Mouse (Mus musculus) granulocyte monocyte progenitor cell, adult 5-6 weeks (primary cell): ENCODE measurements around the gene Mest. TPM values are rescaled to one million over a fixed set of nuclear protein-coding genes. Genes with fewer than 3 reads are reported as not detected.

Experiments
- ATAC-seq: replicated peaks from 2 replicates; pipeline ENCODE4 v1.8.0; 2016; ENCODE audit warnings: mild to moderate bottlenecking, moderate TSS enrichment, inconsistent platforms; ENCODE audit not compliant: poor library complexity, severe bottlenecking
- total RNA-seq, 2 experiments: library from RNA; stranded (forward) in 1 of 2; stranded (reverse) in 1 of 2; fragments of 200-712, 200-1000 nt in 1 of 2; fragments of >200 nt in 1 of 2; fragmentation: Nextera tagmentation in 1 of 2; gene quantifications; 2 replicates each; pipeline ENCODE4 v1.2.3; 2014 to 2017

The Mest gene
- total RNA-seq, 2 experiments from 2014 or later, result not detected

- no peak for ATAC-seq
Observed at GRCm38 (mm10) chr6:30703476-30703875, 19.9 kb upstream of the Mest start.

DNA sequence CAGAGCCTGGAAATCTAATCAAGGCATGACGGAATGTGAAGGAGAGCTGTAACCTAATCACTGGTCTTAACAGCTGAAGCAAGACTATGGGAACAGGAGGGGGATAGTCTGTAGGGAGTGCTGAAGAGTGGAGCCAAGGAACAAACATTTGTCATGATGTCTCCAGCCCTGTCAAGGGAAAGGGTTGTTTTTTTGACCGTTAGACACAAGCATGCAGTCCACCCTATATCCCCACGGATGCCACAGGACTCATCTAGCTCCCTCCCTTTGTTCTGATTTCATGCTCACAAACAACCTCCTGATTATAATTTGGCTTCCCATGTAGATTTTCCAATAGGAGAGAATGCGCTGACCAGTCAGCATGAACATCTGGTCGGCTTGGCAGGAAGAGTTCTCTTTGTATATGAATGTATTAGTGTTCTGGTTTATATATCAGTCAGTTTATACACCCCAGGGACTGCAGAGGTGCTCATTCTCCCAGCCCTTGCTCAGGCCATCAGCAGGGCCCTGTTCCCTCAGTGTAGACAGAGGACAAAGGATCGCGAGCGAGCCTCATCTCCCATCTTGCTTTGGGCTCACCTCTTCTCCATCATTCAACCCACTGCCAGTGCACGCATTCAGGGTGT lies 19.3 kb upstream of the Mest start:
- ATAC-seq, result no peak

DNA sequence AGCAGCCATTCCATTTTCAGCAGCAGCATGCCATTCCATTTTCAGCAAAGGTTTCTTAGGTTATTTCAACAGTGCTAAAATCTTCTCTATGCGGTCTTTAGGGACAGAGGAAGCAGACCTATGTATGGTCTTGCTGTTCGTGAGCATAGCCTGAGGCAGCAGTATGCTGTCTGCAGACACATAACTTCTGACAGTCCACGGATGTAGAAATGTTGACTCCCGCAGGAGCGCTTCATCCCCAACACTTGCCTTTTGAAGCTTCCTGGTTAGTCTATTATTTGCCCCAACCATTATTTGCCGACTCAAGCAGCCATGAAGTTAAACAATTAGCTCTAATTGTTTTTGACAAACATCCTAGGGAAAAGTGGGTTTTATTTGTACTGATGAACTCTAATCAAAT lies 14.2 kb upstream of the Mest start:
- ATAC-seq, result no peak

DNA sequence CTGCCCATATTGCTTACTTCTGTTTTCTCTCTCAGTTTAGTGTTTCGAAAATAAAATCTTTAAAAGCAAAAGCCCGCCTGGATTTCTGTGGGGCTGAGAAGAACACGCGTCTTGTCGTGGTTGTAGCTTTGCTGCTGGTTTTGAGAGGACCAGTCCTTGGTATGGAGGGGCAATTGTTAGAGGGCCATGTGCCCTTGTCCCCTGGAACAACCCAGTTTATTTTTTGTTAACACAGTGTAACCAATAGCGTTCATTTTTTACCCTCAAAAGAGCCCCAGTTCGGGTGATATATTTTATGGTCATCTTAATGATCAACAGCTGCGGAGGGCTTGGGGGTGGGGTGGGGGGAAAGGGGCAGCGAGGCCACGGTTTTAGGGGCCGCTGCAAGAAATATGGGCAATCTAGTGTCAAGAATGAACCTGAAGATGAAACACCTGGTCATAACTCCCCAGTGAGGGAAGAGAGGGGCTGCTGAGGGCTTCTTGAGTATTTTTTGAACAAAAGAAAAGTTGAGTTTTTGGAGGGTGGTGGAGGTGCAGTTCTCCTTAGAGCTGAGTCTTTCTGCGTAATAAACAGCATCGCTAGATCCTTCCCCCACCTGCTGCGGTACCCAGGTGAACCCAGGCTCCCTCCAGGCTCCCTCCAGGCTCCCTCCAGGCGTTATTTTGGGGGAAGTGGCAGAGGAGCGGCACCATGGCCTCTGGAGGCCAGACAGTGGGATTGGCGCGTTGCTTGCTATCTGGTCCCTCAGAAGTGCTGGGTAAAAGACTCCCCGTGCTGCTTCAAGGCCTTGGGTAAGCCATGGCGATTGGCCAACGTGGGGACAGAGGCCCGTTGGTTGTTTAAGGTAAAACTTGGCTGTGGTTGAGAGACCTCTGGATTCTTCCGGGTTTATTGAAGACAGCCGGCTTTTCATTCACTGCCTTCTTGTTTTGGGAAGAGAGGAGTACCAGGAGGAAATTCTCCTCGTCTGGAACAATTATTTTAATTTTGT lies 12.7 kb upstream of the Mest start:
- no peak for ATAC-seq

GRCm38 (mm10) chr6:30711365-30711763 lies 12.0 kb upstream of the Mest start:
- no peak for ATAC-seq

GRCm38 (mm10) chr6:30712484-30712883 lies 10.9 kb upstream of the Mest start:
- ATAC-seq, result no peak

DNA sequence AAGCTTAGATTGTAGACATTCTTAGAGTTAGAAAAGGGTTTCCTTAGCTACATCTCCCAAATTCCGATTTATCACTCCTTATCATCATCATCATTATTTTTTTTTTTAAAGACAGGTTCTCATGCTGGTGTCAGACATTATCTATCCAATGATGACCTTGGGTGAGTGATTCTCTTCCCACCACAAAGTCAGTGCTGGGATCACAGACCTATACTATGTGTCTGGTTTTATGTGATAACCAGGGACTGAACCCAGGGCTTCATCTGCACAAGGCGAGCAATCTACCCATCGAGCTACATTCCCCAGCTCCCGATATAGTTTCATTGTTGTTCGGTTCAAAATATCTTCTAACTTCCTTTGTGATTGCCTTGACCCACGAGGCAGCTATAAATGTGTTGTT lies 9.9 kb upstream of the Mest start:
- no peak for ATAC-seq

DNA sequence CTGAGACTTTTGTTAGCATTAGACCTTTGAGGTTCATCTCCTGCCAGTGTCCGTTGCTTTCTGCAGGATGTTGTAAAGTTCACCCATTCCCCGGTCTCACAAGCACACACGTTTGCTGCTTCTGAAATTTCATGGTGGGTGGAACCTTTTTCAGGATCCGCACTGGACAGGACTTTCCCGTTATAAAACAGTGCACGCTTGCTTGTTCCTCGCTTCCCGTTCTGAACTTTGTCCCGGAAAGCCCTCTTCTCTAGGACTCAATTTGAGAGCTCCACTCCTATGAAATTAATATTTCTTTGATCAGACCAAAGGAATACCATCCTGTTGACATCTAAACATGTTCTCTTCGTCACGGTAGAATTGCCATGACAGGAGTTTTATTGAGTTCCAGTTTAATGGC lies 9.5 kb upstream of the Mest start:
- ATAC-seq, result no peak

DNA sequence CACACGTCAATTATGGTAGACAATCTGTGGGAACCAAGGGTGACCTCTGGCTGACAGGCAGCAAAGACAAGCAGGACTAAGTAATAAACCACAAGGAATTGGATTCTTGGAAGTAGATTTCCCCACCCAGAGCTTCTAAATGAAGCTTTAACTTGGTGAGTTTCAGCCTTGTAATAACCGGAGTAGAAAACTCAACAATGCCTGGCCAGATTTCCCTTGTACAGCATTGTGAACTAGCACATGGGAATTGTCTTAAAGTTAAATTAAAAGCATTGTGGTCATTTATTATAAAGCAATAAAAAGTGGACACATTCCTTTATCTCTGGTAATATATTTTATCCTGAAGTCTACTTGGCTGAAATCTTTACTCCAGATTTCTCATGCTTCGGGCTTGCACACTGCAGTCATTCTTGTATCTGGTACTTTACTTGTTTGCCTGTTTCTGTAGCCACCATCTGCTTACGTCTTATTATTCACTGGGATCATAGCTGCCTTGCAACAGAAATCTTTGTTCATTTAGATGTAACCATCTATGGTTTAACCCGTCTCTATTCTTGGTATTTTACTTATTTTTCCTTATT lies 8.4 kb upstream of the Mest start:
- ATAC-seq, result no peak

GRCm38 (mm10) chr6:30716796-30717195 lies 6.6 kb upstream of the Mest start:
- ATAC-seq, result no peak

DNA sequence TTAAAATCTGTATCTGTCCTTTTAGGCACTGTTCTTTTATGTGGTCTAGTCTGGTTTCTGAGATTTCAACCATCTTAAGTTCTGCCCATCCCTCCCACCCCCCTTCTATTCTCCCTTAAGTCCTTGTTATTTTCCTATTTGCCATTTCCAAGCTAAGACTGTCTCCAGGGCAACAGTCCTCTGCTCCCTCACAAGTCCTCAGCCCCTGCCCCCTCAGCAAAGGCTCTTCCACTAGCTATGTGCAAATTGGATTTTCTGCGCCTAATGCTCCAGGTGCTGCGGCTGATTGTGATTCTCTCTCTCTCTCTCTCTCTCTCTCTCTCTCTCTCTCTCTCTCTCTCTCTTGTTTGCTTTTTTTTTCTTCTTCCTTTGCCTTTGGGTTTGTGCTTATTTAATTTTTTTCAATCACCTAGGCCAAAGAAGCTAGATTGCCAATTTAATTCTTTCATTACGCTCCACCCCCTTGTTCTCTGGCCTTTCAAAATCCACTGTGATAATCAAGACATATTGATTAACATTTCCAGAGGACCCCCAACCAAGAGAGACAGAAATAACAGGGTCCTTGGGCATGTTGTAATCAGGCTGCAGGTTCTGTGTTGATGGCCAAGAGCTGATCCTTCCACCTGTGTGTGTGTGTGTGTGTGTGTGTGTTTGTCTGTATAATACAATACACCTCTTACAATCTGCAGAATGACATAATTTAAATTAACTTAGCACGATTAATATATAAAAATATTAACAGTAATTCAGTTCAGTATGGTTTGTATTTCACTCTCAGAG lies 772 bp upstream of the Mest start:
- no peak for ATAC-seq

GRCm38 (mm10) chr6:30730301-30730971 lies 7.1 kb downstream of the Mest start:
- no peak for ATAC-seq

DNA sequence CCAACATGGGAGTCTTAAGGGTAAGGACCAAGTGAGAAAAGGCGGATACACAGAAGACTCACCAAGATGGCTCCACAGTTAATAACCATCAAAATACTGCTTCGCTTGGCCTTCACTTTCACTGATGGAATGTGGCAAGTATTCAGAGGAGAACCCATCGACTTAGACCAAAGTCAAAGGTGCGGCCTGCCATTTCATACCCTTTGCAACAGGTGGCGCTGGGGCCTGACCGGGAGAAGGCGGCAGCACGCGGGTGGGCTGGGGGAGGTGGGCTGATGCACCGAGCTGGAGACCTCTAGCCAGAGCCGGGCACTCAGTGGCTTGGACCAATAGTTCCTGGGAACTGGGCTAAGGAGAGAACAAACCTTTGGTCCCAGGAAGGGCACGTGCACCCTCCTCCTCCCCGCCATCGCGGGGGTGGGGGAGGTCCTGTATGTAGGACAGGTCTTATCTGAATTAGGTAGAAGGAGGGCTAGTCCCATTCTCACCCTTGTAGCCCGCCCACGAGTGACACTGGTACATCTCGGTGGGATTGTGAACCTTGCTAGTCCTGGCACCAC lies 9.3 kb downstream of the Mest start:
- ATAC-seq, result no peak

DNA sequence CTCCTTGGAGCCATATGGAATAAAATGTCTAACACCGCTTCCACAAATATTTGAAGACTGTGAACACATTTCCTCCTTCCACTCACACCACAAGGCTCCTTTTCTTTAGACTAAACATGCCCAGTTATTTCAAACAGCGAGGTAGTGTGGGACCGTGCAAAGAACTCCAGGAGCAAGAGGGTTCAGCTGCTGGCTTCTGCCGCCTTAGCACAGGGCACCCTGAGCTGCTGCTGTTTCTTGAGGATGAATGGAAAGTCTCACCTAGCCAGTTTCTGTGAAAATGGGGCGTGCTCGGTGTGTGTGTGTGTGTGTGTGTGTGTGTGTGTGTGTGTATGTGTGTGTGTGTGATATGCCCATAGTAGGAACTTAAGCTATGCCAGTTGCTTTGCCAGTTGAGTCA lies 11.1 kb downstream of the Mest start:
- ATAC-seq, result no peak

GRCm38 (mm10) chr6:30734988-30735727 lies 11.8 kb downstream of the Mest start:
- ATAC-seq, result no peak

- no peak for ATAC-seq
Observed at GRCm38 (mm10) chr6:30735728-30736371, 12.5 kb downstream of the Mest start.

GRCm38 (mm10) chr6:30736372-30736762 lies 13.0 kb downstream of the Mest start:
- ATAC-seq, result no peak

GRCm38 (mm10) chr6:30736864-30737547 lies 13.7 kb downstream of the Mest start:
- 0 out of 2 replicates have a peak, but pooled peaks have one; percentile 46 for ATAC-seq
